ENCODE assay signal across 13 mouse cellular contexts in genomic region chr2:156857835-156858234, GRCm38 (mm10). TPM values are rescaled to one million over a fixed set of nuclear protein-coding genes. Genes with fewer than 3 reads are reported as not detected.
DNase-seq lines count a peak whose midpoint lies in the region; ATAC-seq and TF ChIP-seq lines count a peak whose summit lies in the region.
"Had no signal": no experiment of that assay in that cellular context is flagged by ENCODE, and none has a peak within 500 bp of the region (broad histone marks: within the 10 kb centered on the region; RNA-seq: fewer than 3 reads in every experiment).

TSS of gene 4930518I15Rik (minus strand) at chr2:156857946.

- 91% methylated on average over 2 of the region's 2 CpGs for WGBS in forebrain, embryonic 11.5 days
- WGBS in forebrain, embryonic 14.5 days = 85% methylated on average over 2 of the region's 2 CpGs
- WGBS in kidney, postnatal 0 days = 86% methylated on average over 2 of the region's 2 CpGs
- 88% methylated on average over 2 of the region's 2 CpGs for WGBS in intestine, embryonic 16.5 days

- peaks cover 17% of the 10 kb centered on the region for H3K79me3 ChIP-seq in C2C12 (ENCODE audit: low read depth)

- intact Hi-C loops in left cerebral cortex, postnatal 14 days (cut with DNase I) = loop anchor here (10.0 kb wide), 1 partner anchor 313 kb away; the partner anchor contains the start of gene Aar2

- H3ac ChIP-seq in C2C12 (ENCODE audit: control insufficient read depth, insufficient read length, low read depth) = peak within 1 kb of the TSS; percentile 23

- H3K4me1 ChIP-seq in forebrain, embryonic 11.5 days (replicated peaks; ENCODE audit: control insufficient read depth, insufficient read depth, low read length) = no peaks in the 10 kb centered on the region
- H3K4me1 ChIP-seq in forebrain, embryonic 14.5 days (ENCODE audit: control insufficient read depth, insufficient read depth, low read length) = no peaks in the 10 kb centered on the region
- H3K4me1 ChIP-seq in kidney, postnatal 0 days (replicated peaks; ENCODE audit: insufficient read depth, low read length) = no peaks in the 10 kb centered on the region
- peaks cover 22% of the 10 kb centered on the region for H3K4me1 ChIP-seq in intestine, embryonic 16.5 days (ENCODE audit: control insufficient read depth, insufficient read depth, low read length)

- H3K9ac ChIP-seq in forebrain, embryonic 11.5 days (ENCODE audit: low read length) = no peak within 1 kb of the TSS
- no peak within 1 kb of the TSS for H3K9ac ChIP-seq in forebrain, embryonic 14.5 days (ENCODE audit: low read length)
- no peak within 1 kb of the TSS; the same call in 1 of the 2 replicates for H3K9ac ChIP-seq in kidney, postnatal 0 days (ENCODE audit: low read depth, low read length)
- no peak within 1 kb of the TSS for H3K9ac ChIP-seq in intestine, embryonic 16.5 days (ENCODE audit: low read depth, low read length)

- 0 out of 2 replicates have a peak, but pooled peaks cover 3% of the 10 kb centered on the region for H3K36me3 ChIP-seq in forebrain, embryonic 11.5 days (ENCODE audit: control insufficient read depth, insufficient read depth, low read length)
- peaks cover 41% of the 10 kb centered on the region for H3K36me3 ChIP-seq in forebrain, embryonic 14.5 days (ENCODE audit: control insufficient read depth, insufficient read depth, low read length)
- H3K36me3 ChIP-seq in kidney, postnatal 0 days (ENCODE audit: insufficient read depth, low read length) = no peaks in the 10 kb centered on the region
- peaks cover 7% of the 10 kb centered on the region for H3K36me3 ChIP-seq in C2C12 (ENCODE audit: control insufficient read depth, insufficient read depth)
- H3K36me3 ChIP-seq in intestine, embryonic 16.5 days (ENCODE audit: control insufficient read depth, insufficient read depth, low read length) = no peaks in the 10 kb centered on the region

- H3K4me2 ChIP-seq in forebrain, embryonic 11.5 days (ENCODE audit: low read depth, low read length, severe bottlenecking) = no peak within 1 kb of the TSS
- H3K4me2 ChIP-seq in forebrain, embryonic 14.5 days (ENCODE audit: low read length) = no peak within 1 kb of the TSS
- H3K4me2 ChIP-seq in kidney, postnatal 0 days (ENCODE audit: low read length) = no peak within 1 kb of the TSS
- no peak within 1 kb of the TSS for H3K4me2 ChIP-seq in intestine, embryonic 16.5 days (ENCODE audit: low read depth, low read length)

- H3K79me2 ChIP-seq in C2C12 (ENCODE audit: control insufficient read depth, insufficient read depth) = peaks cover 34% of the 10 kb centered on the region

- ATAC-seq in forebrain, embryonic 11.5 days (replicated peaks; ENCODE audit: low FRiP score) = no peak
- ATAC-seq in forebrain, embryonic 14.5 days = no peak
- ATAC-seq in kidney, postnatal 0 days (replicated peaks; ENCODE audit: low FRiP score, low read depth) = no peak
- no peak for ATAC-seq in intestine, embryonic 16.5 days
- ATAC-seq: Patski had no signal

- no peak within 1 kb of the TSS for H3K4me3 ChIP-seq in forebrain, embryonic 11.5 days (ENCODE audit: low read depth, low read length)
- no peak within 1 kb of the TSS for H3K4me3 ChIP-seq in forebrain, embryonic 14.5 days (ENCODE audit: low read depth, low read length)
- H3K4me3 ChIP-seq in kidney, postnatal 0 days (replicated peaks; ENCODE audit: low read depth, low read length) = no peak within 1 kb of the TSS
- H3K4me3 ChIP-seq in C2C12 (ENCODE audit: insufficient read depth, poor library complexity, severe bottlenecking) = no peak within 1 kb of the TSS
- H3K4me3 ChIP-seq in intestine, embryonic 16.5 days (ENCODE audit: low read length) = no peak within 1 kb of the TSS

- TF ChIP-seq CTCF in kidney, postnatal 0 days (IDR thresholded peaks at IDR 0.05; ENCODE audit: low read depth) = no peak
- TF ChIP-seq CTCF in C2C12 (IDR thresholded peaks at IDR 0.05; ENCODE audit: control insufficient read depth, insufficient read depth, insufficient read length) = no peak

- no peak for DNase-seq in forebrain, embryonic 11.5 days (ENCODE audit: low spot score)
- DNase-seq in forebrain, embryonic 14.5 days (ENCODE audit: low spot score) = no peak
- no peak for DNase-seq in kidney, postnatal 0 days (ENCODE audit: low spot score)
- DNase-seq in kidney, adult 11 months = no peak
- DNase-seq in gastrocnemius, postnatal 25 days = no peak
- DNase-seq in left cerebral cortex, postnatal 14 days (ENCODE audit: low spot score in 2 of 2) = no peak
- DNase-seq: adrenal gland, postnatal 36 days; cerebellum, postnatal 25 days; retina, postnatal 1 day; thymus, adult 18-20 months had no signal

- H3K9me3 ChIP-seq in forebrain, embryonic 11.5 days (ENCODE audit: control insufficient read depth, low read length) = no peaks in the 10 kb centered on the region
- H3K9me3 ChIP-seq in forebrain, embryonic 14.5 days (replicated peaks; ENCODE audit: control insufficient read depth, low read length) = no peaks in the 10 kb centered on the region
- no peaks in the 10 kb centered on the region for H3K9me3 ChIP-seq in kidney, postnatal 0 days (replicated peaks; ENCODE audit: low read length)
- H3K9me3 ChIP-seq in intestine, embryonic 16.5 days (ENCODE audit: control insufficient read depth, low read length) = no peaks in the 10 kb centered on the region

- H3K27ac ChIP-seq in forebrain, embryonic 11.5 days (ENCODE audit: low read depth, low read length) = no peak within 1 kb of the TSS
- no peak within 1 kb of the TSS; the same call in 1 of the 2 replicates for H3K27ac ChIP-seq in forebrain, embryonic 14.5 days (ENCODE audit: low read depth, low read length)
- H3K27ac ChIP-seq in kidney, postnatal 0 days = peak within 1 kb of the TSS; percentile 9; the same call in 1 of the 2 replicates
- peak within 1 kb of the TSS; percentile 57 for H3K27ac ChIP-seq in intestine, embryonic 16.5 days (ENCODE audit: low read length)

- no peaks in the 10 kb centered on the region for H3K27me3 ChIP-seq in forebrain, embryonic 11.5 days (ENCODE audit: control insufficient read depth, insufficient read depth, low read length)
- no peaks in the 10 kb centered on the region for H3K27me3 ChIP-seq in forebrain, embryonic 14.5 days (replicated peaks; ENCODE audit: control insufficient read depth, insufficient read depth, low read length)
- no peaks in the 10 kb centered on the region for H3K27me3 ChIP-seq in kidney, postnatal 0 days (ENCODE audit: insufficient read depth, low read length)
- H3K27me3 ChIP-seq in C2C12 (ENCODE audit: control insufficient read depth, insufficient read depth, insufficient read length) = no peaks in the 10 kb centered on the region
- H3K27me3 ChIP-seq in intestine, embryonic 16.5 days (replicated peaks; ENCODE audit: control insufficient read depth, insufficient read depth, low read length) = no peaks in the 10 kb centered on the region
- H3K27me3 ChIP-seq: Patski had no signal

TF ChIP-seq in C2C12, 6 proteins besides CTCF, POLR2A, EP300 and RAD21:
- TF ChIP-seq USF1 (IDR thresholded peaks at IDR 0.05; ENCODE audit: low read depth) = no peak
- no peak for TF ChIP-seq FOSL1 (IDR thresholded peaks at IDR 0.05; ENCODE audit: insufficient read depth, low read length, poor library complexity, severe bottlenecking)
- TF ChIP-seq CEBPB (IDR thresholded peaks at IDR 0.05; ENCODE audit: low read depth) = no peak

RNA-seq across cellular contexts. Expression of gene 4930518I15Rik, which starts in this region (rescaled TPM):
- polyA plus RNA-seq in forebrain, embryonic 11.5 days (2014; fragmentation: Nextera tagmentation; extraction: Ambion mirVana) = 9.9 and 10.0 TPM in 2 replicates
- 2.7 and 4.7 TPM in 2 replicates for polyA plus RNA-seq in forebrain, embryonic 14.5 days (2014; fragmentation: Nextera tagmentation; extraction: Ambion mirVana)
- polyA plus RNA-seq in kidney, postnatal 0 days (2015; fragmentation: Nextera tagmentation; extraction: Ambion mirVana) = 2.6 and 4.6 TPM in 2 replicates
- polyA plus RNA-seq in C2C12 (2012; fragmentation: generic; extraction: Trizol) = 0.27 TPM
- polyA plus RNA-seq in intestine, embryonic 16.5 days (2015; fragmentation: Nextera tagmentation; extraction: Ambion mirVana) = 5.1 and 5.3 TPM in 2 replicates
- total RNA-seq in gastrocnemius, postnatal 25 days (2021) = under 1 TPM; 0.33 to 0.99 TPM
- total RNA-seq in left cerebral cortex, postnatal 14 days (2021) = 1 to 10 TPM; 1.3 to 1.9 TPM

Comparison
In these comparisons a context has a peak if more than half of its experiments do, and no peak if none do; other contexts are left out.
1. H3K27ac ChIP-seq: peak in kidney, postnatal 0 days (single experiment) and intestine, embryonic 16.5 days (single experiment); none in forebrain, embryonic 11.5 days (single experiment) and forebrain, embryonic 14.5 days (single experiment).